Mouse (Mus musculus): ENCODE measurements around the gene Tmem243. TPM values are rescaled to one million over a fixed set of nuclear protein-coding genes. Genes with fewer than 3 reads are reported as not detected.

Gene Tmem243
- polyA plus RNA-seq, 1 experiment: 23.0 TPM

- no peak overlapping the region for H3K9ac ChIP-seq (ENCODE audit: low read depth, poor library complexity, severe bottlenecking)
- H3K4me1 ChIP-seq (ENCODE audit: control insufficient read depth, insufficient read depth, low read length): no peaks in the 10 kb centered on the region
- H3K27ac ChIP-seq (ENCODE audit: insufficient read depth, low read length): no peak overlapping the region
- no peaks in the 10 kb centered on the region; the same call in 1 of the 2 replicates for H3K27me3 ChIP-seq (ENCODE audit: control insufficient read depth, insufficient read depth, low read length, poor library complexity, severe bottlenecking)
- H3K9me3 ChIP-seq (replicated peaks; ENCODE audit: control insufficient read depth, insufficient read depth, low read length, poor library complexity, severe bottlenecking): no peaks in the 10 kb centered on the region
- H3K4me3 ChIP-seq (ENCODE audit: low read depth, low read length): no peak overlapping the region
- no peaks in the 10 kb centered on the region for H3K36me3 ChIP-seq (ENCODE audit: control insufficient read depth, insufficient read depth, low read length, poor library complexity, severe bottlenecking)
- TF ChIP-seq EP300 (IDR thresholded peaks at IDR 0.05; ENCODE audit: insufficient read depth, low read depth, low read length) (no peak), POLR2A (IDR thresholded peaks at IDR 0.05; ENCODE audit: insufficient read depth, low read length) (no peak), CTCF (IDR thresholded peaks at IDR 0.05; ENCODE audit: low read depth, low read length) (no peak)
These were observed 36.3 kb upstream of the Tmem243 start for GRCm38 (mm10) chr5:9064217-9064616.

DNA sequence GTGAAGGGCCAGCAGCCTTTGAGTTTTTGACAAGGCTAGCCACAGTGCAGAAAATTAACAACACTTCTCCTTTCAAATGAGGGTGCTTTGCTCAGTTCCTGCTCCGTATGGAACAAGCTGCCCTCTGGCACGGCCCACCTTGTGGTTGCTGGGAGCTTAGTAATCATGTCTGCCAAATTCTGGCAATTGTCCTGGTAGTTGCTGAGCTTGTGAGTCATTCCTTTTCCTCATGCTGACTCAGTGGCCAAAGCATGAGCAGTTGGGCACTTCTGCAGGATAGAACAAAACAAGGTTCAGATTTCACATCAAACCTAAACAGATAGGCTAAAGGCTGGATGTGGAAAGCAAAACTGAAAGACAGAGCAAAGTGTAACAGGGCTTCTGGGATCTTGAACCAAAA is 31.6 kb upstream of the Tmem243 start:
- no peak overlapping the region for H3K9ac ChIP-seq (ENCODE audit: low read depth, poor library complexity, severe bottlenecking)
- H3K27me3 ChIP-seq (ENCODE audit: control insufficient read depth, insufficient read depth, low read length, poor library complexity, severe bottlenecking): no peaks in the 10 kb centered on the region
- H3K27ac ChIP-seq (ENCODE audit: insufficient read depth, low read length): no peak overlapping the region
- no peaks in the 10 kb centered on the region for H3K9me3 ChIP-seq (replicated peaks; ENCODE audit: control insufficient read depth, insufficient read depth, low read length, poor library complexity, severe bottlenecking)
- H3K4me1 ChIP-seq (ENCODE audit: control insufficient read depth, insufficient read depth, low read length): no peaks in the 10 kb centered on the region
- no peak overlapping the region for H3K4me3 ChIP-seq (ENCODE audit: low read depth, low read length)
- TF ChIP-seq EP300 (IDR thresholded peaks at IDR 0.05; ENCODE audit: insufficient read depth, low read depth, low read length) (no peak), POLR2A (IDR thresholded peaks at IDR 0.05; ENCODE audit: insufficient read depth, low read length) (no peak), CTCF (IDR thresholded peaks at IDR 0.05; ENCODE audit: low read depth, low read length) (no peak)
- no peaks in the 10 kb centered on the region for H3K36me3 ChIP-seq (ENCODE audit: control insufficient read depth, insufficient read depth, low read length, poor library complexity, severe bottlenecking)

GRCm38 (mm10) chr5:9069599-9070209 is 30.8 kb upstream of the Tmem243 start:
- no peak for TF ChIP-seq POLR2A (IDR thresholded peaks at IDR 0.05; ENCODE audit: insufficient read depth, low read length)
- no peak for TF ChIP-seq EP300 (IDR thresholded peaks at IDR 0.05; ENCODE audit: insufficient read depth, low read depth, low read length)
- TF ChIP-seq CTCF (IDR thresholded peaks at IDR 0.05; ENCODE audit: low read depth, low read length): no peak
- Histone ChIP-seq H3K36me3 (ENCODE audit: control insufficient read depth, insufficient read depth, low read length, poor library complexity, severe bottlenecking) (no peaks in the 10 kb centered on the region), H3K27ac (ENCODE audit: insufficient read depth, low read length) (no peak overlapping the region), H3K27me3 (ENCODE audit: control insufficient read depth, insufficient read depth, low read length, poor library complexity, severe bottlenecking) (no peaks in the 10 kb centered on the region), H3K9ac (ENCODE audit: low read depth, poor library complexity, severe bottlenecking) (no peak overlapping the region), H3K4me3 (ENCODE audit: low read depth, low read length) (no peak overlapping the region), H3K9me3 (replicated peaks; ENCODE audit: control insufficient read depth, insufficient read depth, low read length, poor library complexity, severe bottlenecking) (no peaks in the 10 kb centered on the region), H3K4me1 (ENCODE audit: control insufficient read depth, insufficient read depth, low read length) (no peaks in the 10 kb centered on the region)

DNA sequence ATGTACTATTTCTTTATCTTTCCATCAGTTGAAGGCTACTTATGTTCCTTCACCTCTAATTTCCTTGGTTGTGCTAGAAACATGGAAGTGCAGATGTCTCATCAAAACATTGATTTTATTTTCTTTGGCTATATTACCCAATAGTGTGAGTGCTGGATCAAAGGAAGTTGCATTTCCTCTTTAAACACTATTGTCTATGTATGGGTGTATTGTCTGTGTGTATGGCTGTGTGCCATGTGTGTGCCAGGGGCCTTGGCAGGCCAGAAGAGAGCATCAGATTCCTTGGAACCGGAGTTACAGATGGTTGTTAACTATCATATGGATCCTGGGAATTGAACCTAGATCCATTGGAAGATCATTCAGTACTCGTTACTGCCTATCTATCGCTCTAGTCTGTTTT is 29.1 kb upstream of the Tmem243 start:
- Histone ChIP-seq H3K4me3 (ENCODE audit: low read depth, low read length) (no peak overlapping the region), H3K4me1 (ENCODE audit: control insufficient read depth, insufficient read depth, low read length) (no peaks in the 10 kb centered on the region), H3K36me3 (ENCODE audit: control insufficient read depth, insufficient read depth, low read length, poor library complexity, severe bottlenecking) (no peaks in the 10 kb centered on the region), H3K27ac (ENCODE audit: insufficient read depth, low read length) (no peak overlapping the region), H3K27me3 (ENCODE audit: control insufficient read depth, insufficient read depth, low read length, poor library complexity, severe bottlenecking) (no peaks in the 10 kb centered on the region), H3K9me3 (replicated peaks; ENCODE audit: control insufficient read depth, insufficient read depth, low read length, poor library complexity, severe bottlenecking) (no peaks in the 10 kb centered on the region), H3K9ac (ENCODE audit: low read depth, poor library complexity, severe bottlenecking) (no peak overlapping the region)
- TF ChIP-seq EP300 (IDR thresholded peaks at IDR 0.05; ENCODE audit: insufficient read depth, low read depth, low read length): no peak
- TF ChIP-seq CTCF (IDR thresholded peaks at IDR 0.05; ENCODE audit: low read depth, low read length): no peak
- no peak for TF ChIP-seq POLR2A (IDR thresholded peaks at IDR 0.05; ENCODE audit: insufficient read depth, low read length)

- Histone ChIP-seq H3K4me3 (ENCODE audit: low read depth, low read length) (no peak overlapping the region), H3K9me3 (replicated peaks; ENCODE audit: control insufficient read depth, insufficient read depth, low read length, poor library complexity, severe bottlenecking) (no peaks in the 10 kb centered on the region), H3K27me3 (ENCODE audit: control insufficient read depth, insufficient read depth, low read length, poor library complexity, severe bottlenecking) (no peaks in the 10 kb centered on the region), H3K4me1 (ENCODE audit: control insufficient read depth, insufficient read depth, low read length) (no peaks in the 10 kb centered on the region), H3K9ac (ENCODE audit: low read depth, poor library complexity, severe bottlenecking) (no peak overlapping the region), H3K27ac (ENCODE audit: insufficient read depth, low read length) (no peak overlapping the region), H3K36me3 (ENCODE audit: control insufficient read depth, insufficient read depth, low read length, poor library complexity, severe bottlenecking) (no peaks in the 10 kb centered on the region)
- TF ChIP-seq CTCF (IDR thresholded peaks at IDR 0.05; ENCODE audit: low read depth, low read length): no peak
- no peak for TF ChIP-seq POLR2A (IDR thresholded peaks at IDR 0.05; ENCODE audit: insufficient read depth, low read length)
- TF ChIP-seq EP300 (IDR thresholded peaks at IDR 0.05; ENCODE audit: insufficient read depth, low read depth, low read length): no peak
These were observed 27.2 kb upstream of the Tmem243 start for GRCm38 (mm10) chr5:9073177-9073854.

DNA sequence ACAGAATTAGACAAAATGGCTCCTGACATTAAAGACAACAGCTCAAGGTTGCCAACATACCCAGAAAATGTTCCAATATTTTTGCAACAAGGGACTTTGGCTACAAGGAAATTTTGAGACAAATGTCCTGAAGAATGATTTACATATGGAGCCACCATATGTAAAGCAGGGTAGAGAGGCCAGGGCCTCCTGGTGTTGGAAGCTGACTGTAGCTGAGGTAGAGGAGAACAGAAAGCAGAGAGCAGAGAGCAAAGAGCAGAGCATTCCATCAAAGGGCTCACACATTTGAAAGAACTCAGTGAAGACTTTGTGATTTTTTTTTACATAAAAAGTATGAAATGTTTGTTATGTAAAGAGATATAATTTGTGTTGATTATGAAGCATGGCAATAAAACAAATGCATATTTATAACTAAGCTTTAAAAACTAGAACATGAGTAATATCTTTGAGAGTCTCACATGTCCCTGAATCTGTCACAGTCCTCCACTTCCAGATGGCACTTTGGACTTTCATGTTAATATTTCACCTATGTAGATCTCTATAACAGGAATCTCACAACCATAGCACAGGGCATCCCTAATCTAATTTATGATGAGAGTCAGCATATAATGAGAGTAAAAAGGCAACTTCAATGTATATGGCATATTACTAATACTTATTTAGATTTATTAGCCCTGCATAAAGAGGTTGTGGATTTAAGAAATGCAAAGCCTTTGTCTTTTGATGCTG is 20.5 kb upstream of the Tmem243 start:
- H3K9me3 ChIP-seq (replicated peaks; ENCODE audit: control insufficient read depth, insufficient read depth, low read length, poor library complexity, severe bottlenecking): peaks cover 17% of the 10 kb centered on the region
- TF ChIP-seq EP300 (IDR thresholded peaks at IDR 0.05; ENCODE audit: insufficient read depth, low read depth, low read length) (no peak), CTCF (IDR thresholded peaks at IDR 0.05; ENCODE audit: low read depth, low read length) (no peak), POLR2A (IDR thresholded peaks at IDR 0.05; ENCODE audit: insufficient read depth, low read length) (no peak)
- H3K27ac ChIP-seq (ENCODE audit: insufficient read depth, low read length): no peak overlapping the region
- no peaks in the 10 kb centered on the region for H3K27me3 ChIP-seq (ENCODE audit: control insufficient read depth, insufficient read depth, low read length, poor library complexity, severe bottlenecking)
- no peaks in the 10 kb centered on the region for H3K4me1 ChIP-seq (ENCODE audit: control insufficient read depth, insufficient read depth, low read length)
- no peaks in the 10 kb centered on the region for H3K36me3 ChIP-seq (ENCODE audit: control insufficient read depth, insufficient read depth, low read length, poor library complexity, severe bottlenecking)
- H3K9ac ChIP-seq (ENCODE audit: low read depth, poor library complexity, severe bottlenecking): no peak overlapping the region
- H3K4me3 ChIP-seq (ENCODE audit: low read depth, low read length): no peak overlapping the region
